Mouse (Mus musculus) kidney, adult 2 months (tissue): Measurements from ENCODE around the gene Adcy10. TPM values are rescaled to one million over a fixed set of nuclear protein-coding genes. Genes with fewer than 3 reads are reported as not detected.

Experiments
- DNase-seq: peaks from one replicate; pipeline ENCODE4 v3.0.0; 2021
- H3K27ac ChIP-seq: fragments of 200-500 bp; 2 replicates; pipeline ENCODE4 v1.5.1; 2012; ENCODE audit warnings: low read depth, low read length, control low read depth, inconsistent platforms; ENCODE audit not compliant: insufficient read depth
- H3K27me3 ChIP-seq: fragments of 200-500 bp; replicated peaks from 2 replicates; pipeline ENCODE4 v1.6.1; 2012; ENCODE audit warnings: mild to moderate bottlenecking, moderate library complexity, low read length, inconsistent platforms; ENCODE audit not compliant: control insufficient read depth, insufficient read depth
- H3K36me3 ChIP-seq: fragments of 200-500 bp; 2 replicates; pipeline ENCODE4 v1.6.1; 2012; ENCODE audit warnings: mild to moderate bottlenecking, moderate library complexity, low read length, inconsistent platforms; ENCODE audit not compliant: control insufficient read depth, insufficient read depth
- H3K4me1 ChIP-seq: fragments of 200-500 bp; 2 replicates; pipeline ENCODE4 v1.6.1; 2011; ENCODE audit warnings: low read length; ENCODE audit not compliant: control insufficient read depth, insufficient read depth
- H3K4me3 ChIP-seq: fragments of 200-500 bp; 2 replicates; pipeline ENCODE4 v1.5.1; 2011; ENCODE audit warnings: mild to moderate bottlenecking, low read depth, low read length, control low read depth; ENCODE audit not compliant: insufficient read depth
- CTCF ChIP-seq: fragments of 200-500 bp; conservative IDR thresholded peaks from 2 replicates; pipeline ENCODE4 v1.5.1; 2011; ENCODE audit warnings: low read depth, mild to moderate bottlenecking, control low read depth, low read length, moderate library complexity, mixed read lengths; ENCODE audit not compliant: insufficient read depth, insufficient read length
- POLR2A ChIP-seq: fragments of 200-500 bp; IDR thresholded peaks from one replicate; pipeline ENCODE4 v1.6.1; 2011; ENCODE audit warnings: low read depth, low read length, control low read depth
- WGBS: fragments of 180-500 bp; shearing (Covaris S2); methylation state at CpG from one replicate; pipeline ENCODE4 v1.1.7; 2018; 5-methylcytosine and 5-hydroxymethylcytosine counted together
- polyA plus RNA-seq: library from polyadenylated mRNA; depleted of rRNA; stranded (reverse); fragments of >200 nt; gene quantifications from 2 replicates; pipeline ENCODE4 v1.2.3, GENCODE M21; 2012

Adcy10 gene
- polyA plus RNA-seq, 1 experiment = 0.39 TPM

GRCm38 (mm10) chr1:165536079-165536675 is 51.2 kb downstream of the Adcy10 start:
- 43% methylated on average over 12 of the region's 12 CpGs for WGBS
- peaks cover 6% of the 10 kb centered on the region; the same call in 1 of the 2 replicates for H3K4me1 ChIP-seq
- no peak overlapping the region for H3K4me3 ChIP-seq
- no peaks in the 10 kb centered on the region for H3K36me3 ChIP-seq
- peak; percentile 9 for DNase-seq
- H3K27ac ChIP-seq = no peak overlapping the region
- no peaks in the 10 kb centered on the region for H3K27me3 ChIP-seq
- no peak for TF ChIP-seq POLR2A
- TF ChIP-seq CTCF = no peak

- Histone ChIP-seq H3K27me3 (no peaks in the 10 kb centered on the region), H3K27ac (no peak overlapping the region), H3K36me3 (no peaks in the 10 kb centered on the region), H3K4me1 (peaks cover 6% of the 10 kb centered on the region; the same call in 1 of the 2 replicates), H3K4me3 (no peak overlapping the region)
- 49% methylated on average over 5 of the region's 5 CpGs for WGBS
- no peak for TF ChIP-seq CTCF
- no peak for TF ChIP-seq POLR2A
- no peak for DNase-seq
Measured at GRCm38 (mm10) chr1:165537241-165537807, 52.3 kb downstream of the Adcy10 start.

GRCm38 (mm10) chr1:165556711-165557110 is 71.7 kb downstream of the Adcy10 start:
- TF ChIP-seq POLR2A (no peak), CTCF (no peak)
- H3K27ac ChIP-seq = no peak overlapping the region
- no peaks in the 10 kb centered on the region for H3K4me1 ChIP-seq
- 54% methylated on average over 2 of the region's 2 CpGs for WGBS
- H3K36me3 ChIP-seq = no peaks in the 10 kb centered on the region
- no peaks in the 10 kb centered on the region for H3K27me3 ChIP-seq
- no peak overlapping the region for H3K4me3 ChIP-seq
- DNase-seq = no peak

GRCm38 (mm10) chr1:165559073-165559472 is 74.1 kb downstream of the Adcy10 start:
- Histone ChIP-seq H3K27me3 (no peaks in the 10 kb centered on the region), H3K4me1 (no peaks in the 10 kb centered on the region), H3K4me3 (no peak overlapping the region), H3K27ac (no peak overlapping the region), H3K36me3 (no peaks in the 10 kb centered on the region)
- TF ChIP-seq POLR2A = no peak
- TF ChIP-seq CTCF = no peak
- DNase-seq = no peak
- WGBS = 83% methylated on average over 9 of the region's 9 CpGs

- peaks cover 2% of the 10 kb centered on the region; the same call in 1 of the 2 replicates for H3K4me1 ChIP-seq
- no peaks in the 10 kb centered on the region for H3K36me3 ChIP-seq
- no peaks in the 10 kb centered on the region for H3K27me3 ChIP-seq
- TF ChIP-seq POLR2A (no peak), CTCF (no peak)
- no peak overlapping the region for H3K4me3 ChIP-seq
- WGBS = 73% methylated on average over 4 of the region's 4 CpGs
- peak; percentile 86 for DNase-seq
- H3K27ac ChIP-seq = peak overlapping the region; percentile 68; the same call in 1 of the 2 replicates
Measured at GRCm38 (mm10) chr1:165565283-165565682, 80.3 kb downstream of the Adcy10 start.

GRCm38 (mm10) chr1:165567466-165567865 is 82.5 kb downstream of the Adcy10 start:
- WGBS = 72% methylated on average over 7 of the region's 7 CpGs
- Histone ChIP-seq H3K4me1 (peaks cover 2% of the 10 kb centered on the region; the same call in 1 of the 2 replicates), H3K4me3 (no peak overlapping the region), H3K27me3 (no peaks in the 10 kb centered on the region), H3K27ac (no peak overlapping the region), H3K36me3 (no peaks in the 10 kb centered on the region)
- DNase-seq = no peak
- TF ChIP-seq CTCF = no peak
- TF ChIP-seq POLR2A = no peak

GRCm38 (mm10) chr1:165576005-165576404 is 91.0 kb downstream of the Adcy10 start:
- no peak for TF ChIP-seq CTCF
- no peak for TF ChIP-seq POLR2A
- no peak for DNase-seq
- 71% methylated on average over 4 of the region's 4 CpGs for WGBS
- Histone ChIP-seq H3K27ac (no peak overlapping the region), H3K4me1 (no peaks in the 10 kb centered on the region), H3K36me3 (no peaks in the 10 kb centered on the region), H3K27me3 (no peaks in the 10 kb centered on the region), H3K4me3 (no peak overlapping the region)
